Mouse (Mus musculus): ENCODE data around the gene Olfr1217. TPM values are rescaled to one million over a fixed set of nuclear protein-coding genes. Genes with fewer than 3 reads are reported as not detected.

The Olfr1217 gene
- polyA plus RNA-seq, 1 experiment from 2014 or later, result not detected

DNA sequence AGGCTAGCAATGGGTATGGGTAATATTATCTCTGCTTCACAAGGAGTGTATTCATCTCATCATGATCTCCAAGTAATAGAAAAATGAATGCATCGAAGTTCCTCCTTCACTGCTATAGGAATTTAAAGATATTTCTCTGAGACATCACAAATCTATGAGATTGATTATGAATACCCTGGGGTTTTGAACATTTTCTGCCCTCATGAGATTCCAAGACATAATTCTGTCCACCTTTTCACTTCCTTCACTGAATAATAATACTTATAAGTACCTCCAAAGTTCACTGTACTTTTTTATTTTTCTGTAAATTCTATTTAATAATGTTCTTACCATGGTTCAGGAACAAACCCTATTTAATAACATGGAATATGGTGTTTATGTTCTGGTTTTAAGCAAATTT is 51.7 kb downstream of the Olfr1217 start, which contains the start of gene Gm13762:
Gene Gm13762, minus strand, starts transcription at position 101 of the 400 bp plus-strand sequence.
- 67% methylated on average over 1 of the region's 1 CpGs for WGBS (ENCODE audit: insufficient replicate concordance)
- Histone ChIP-seq H3K4me2 (ENCODE audit: low read depth, low read length) (no peak within 1 kb of the TSS), H3K9ac (replicated peaks) (no peak within 1 kb of the TSS), H3K9me3 (ENCODE audit: low read length) (no peaks in the 10 kb centered on the region), H3K4me1 (ENCODE audit: insufficient read depth) (no peaks in the 10 kb centered on the region), H3K27me3 (ENCODE audit: insufficient read depth, low read length) (no peaks in the 10 kb centered on the region), H3K4me3 (ENCODE audit: low read depth, low read length) (no peak within 1 kb of the TSS), H3K36me3 (replicated peaks; ENCODE audit: insufficient read depth, low read length) (no peaks in the 10 kb centered on the region), H3K27ac (ENCODE audit: low read depth) (no peak within 1 kb of the TSS)
- ATAC-seq, result no peak
- no peak for DNase-seq
- TF ChIP-seq EP300 (IDR thresholded peaks at IDR 0.05; ENCODE audit: low read depth) (no peak), CTCF (IDR thresholded peaks at IDR 0.05; ENCODE audit: low read depth) (no peak)

Other genes with a start within 250 kb of the Olfr1217 start
- gene Olfr1201, start 239.0 kb downstream of the Olfr1217 start, polyA plus RNA-seq (2015; fragmentation: Nextera tagmentation; extraction: Ambion mirVana), result not detected in 2 replicates
- gene Olfr1202, start 217.6 kb downstream of the Olfr1217 start, polyA plus RNA-seq (2015; fragmentation: Nextera tagmentation; extraction: Ambion mirVana), result not detected in 2 replicates
- not detected in 2 replicates for gene Olfr1205, start 202.3 kb downstream of the Olfr1217 start, polyA plus RNA-seq (2015; fragmentation: Nextera tagmentation; extraction: Ambion mirVana)
- gene Olfr1204, start 182.8 kb downstream of the Olfr1217 start, polyA plus RNA-seq (2015; fragmentation: Nextera tagmentation; extraction: Ambion mirVana), result not detected in 2 replicates
- gene Olfr1206, start 168.8 kb downstream of the Olfr1217 start, polyA plus RNA-seq (2015; fragmentation: Nextera tagmentation; extraction: Ambion mirVana), result not detected in 2 replicates
- not detected in 2 replicates for gene Olfr1208, start 129.8 kb downstream of the Olfr1217 start, polyA plus RNA-seq (2015; fragmentation: Nextera tagmentation; extraction: Ambion mirVana)
- gene Olfr1209, start 116.9 kb downstream of the Olfr1217 start, polyA plus RNA-seq (2015; fragmentation: Nextera tagmentation; extraction: Ambion mirVana), result not detected in 2 replicates
- not detected in 2 replicates for gene Olfr1211, start 94.0 kb downstream of the Olfr1217 start, polyA plus RNA-seq (2015; fragmentation: Nextera tagmentation; extraction: Ambion mirVana)
- not detected in 2 replicates for gene Olfr1212, start 78.1 kb downstream of the Olfr1217 start, polyA plus RNA-seq (2015; fragmentation: Nextera tagmentation; extraction: Ambion mirVana)
- not detected in 2 replicates for gene Gm13762, start 51.8 kb downstream of the Olfr1217 start, polyA plus RNA-seq (2015; fragmentation: Nextera tagmentation; extraction: Ambion mirVana)
- gene Olfr1214, start 39.4 kb downstream of the Olfr1217 start, polyA plus RNA-seq (2015; fragmentation: Nextera tagmentation; extraction: Ambion mirVana), result not detected in 2 replicates
- gene Olfr1215, start 25.1 kb downstream of the Olfr1217 start, polyA plus RNA-seq (2015; fragmentation: Nextera tagmentation; extraction: Ambion mirVana), result not detected in 2 replicates
- gene Olfr1216, start 13.7 kb downstream of the Olfr1217 start, polyA plus RNA-seq (2015; fragmentation: Nextera tagmentation; extraction: Ambion mirVana), result not detected in 2 replicates
- gene Olfr1218, start 29.1 kb upstream of the Olfr1217 start, polyA plus RNA-seq (2015; fragmentation: Nextera tagmentation; extraction: Ambion mirVana), result not detected in 2 replicates
- not detected in 2 replicates for gene Olfr1219, start 51.4 kb upstream of the Olfr1217 start, polyA plus RNA-seq (2015; fragmentation: Nextera tagmentation; extraction: Ambion mirVana)
- gene Olfr1220, start 74.8 kb upstream of the Olfr1217 start, polyA plus RNA-seq (2015; fragmentation: Nextera tagmentation; extraction: Ambion mirVana), result not detected in 2 replicates
- gene Olfr1221, start 85.2 kb upstream of the Olfr1217 start, polyA plus RNA-seq (2015; fragmentation: Nextera tagmentation; extraction: Ambion mirVana), result not detected in 2 replicates
- gene Olfr1222, start 101.0 kb upstream of the Olfr1217 start, polyA plus RNA-seq (2015; fragmentation: Nextera tagmentation; extraction: Ambion mirVana), result not detected in 2 replicates
- not detected in 2 replicates for gene Olfr1223, start 119.5 kb upstream of the Olfr1217 start, polyA plus RNA-seq (2015; fragmentation: Nextera tagmentation; extraction: Ambion mirVana)
- gene Olfr1224-ps1, start 132.0 kb upstream of the Olfr1217 start, polyA plus RNA-seq (2015; fragmentation: Nextera tagmentation; extraction: Ambion mirVana), result not detected in 2 replicates
- gene Olfr1225, start 142.6 kb upstream of the Olfr1217 start, polyA plus RNA-seq (2015; fragmentation: Nextera tagmentation; extraction: Ambion mirVana), result not detected in 2 replicates
- gene Olfr1226, start 168.0 kb upstream of the Olfr1217 start, polyA plus RNA-seq (2015; fragmentation: Nextera tagmentation; extraction: Ambion mirVana), result not detected in 2 replicates
- not detected in 2 replicates for gene Olfr1228, start 222.0 kb upstream of the Olfr1217 start, polyA plus RNA-seq (2015; fragmentation: Nextera tagmentation; extraction: Ambion mirVana)